Mouse (Mus musculus) thymus, adult 2 months (tissue): ENCODE results near the gene Cdca3.

Experiments used
- CTCF ChIP-seq: fragments of 200-500 bp; IDR thresholded peaks from 2 replicates; pipeline ENCODE4 v1.5.1; 2012; ENCODE audit warnings: mild to moderate bottlenecking, control low read depth, low read length, moderate library complexity, borderline replicate concordance; ENCODE audit not compliant: control insufficient read depth, poor library complexity, insufficient read depth; ENCODE audit errors: extremely low read depth
- POLR2A ChIP-seq: fragments of 200-500 bp; IDR thresholded peaks from 2 replicates; pipeline ENCODE4 v1.6.1; 2012; ENCODE audit warnings: mild to moderate bottlenecking, low read length, control low read depth, moderate library complexity; ENCODE audit not compliant: control insufficient read depth, poor library complexity, insufficient read depth; ENCODE audit errors: extremely low read depth

GRCm38 (mm10) chr6:124811403-124811665 is 18.0 kb upstream of the Cdca3 start:
- TF ChIP-seq CTCF: no peak
- no peak for TF ChIP-seq POLR2A
